Mouse (Mus musculus) cerebellum, adult 2 months (tissue): ENCODE data around the gene Tmprss9. TPM values are rescaled to one million over a fixed set of nuclear protein-coding genes. Genes with fewer than 3 reads are reported as not detected.

Experiments used
- DNase-seq, 2 experiments: peaks; one replicate each; pipeline ENCODE4 v3.0.0; 2021
- H3K27ac ChIP-seq: fragments of 200-500 bp; 2 replicates; pipeline ENCODE4 v1.5.1; 2012; ENCODE audit warnings: low read length, control low read depth, inconsistent platforms; ENCODE audit not compliant: insufficient read depth
- H3K27me3 ChIP-seq: fragments of 200-500 bp; 2 replicates; pipeline ENCODE4 v1.6.1; 2012; ENCODE audit warnings: inconsistent platforms, mild to moderate bottlenecking, low read length, moderate library complexity; ENCODE audit not compliant: control insufficient read depth, insufficient read depth
- H3K4me1 ChIP-seq: fragments of 200-500 bp; 2 replicates; pipeline ENCODE4 v1.6.1; 2011; ENCODE audit warnings: low read length; ENCODE audit not compliant: control insufficient read depth, insufficient read depth
- H3K4me3 ChIP-seq: fragments of 200-500 bp; replicated peaks from 2 replicates; pipeline ENCODE3; 2011; ENCODE audit warnings: mild to moderate bottlenecking, low read depth, low read length, control low read depth; ENCODE audit not compliant: insufficient read depth
- CTCF ChIP-seq: fragments of 200-500 bp; IDR thresholded peaks from 2 replicates; pipeline ENCODE4 v1.5.1; 2011; ENCODE audit warnings: low read depth, mild to moderate bottlenecking, control low read depth, low read length, moderate library complexity, borderline replicate concordance; ENCODE audit not compliant: insufficient read depth
- POLR2A ChIP-seq: fragments of 200-500 bp; IDR thresholded peaks from 2 replicates; pipeline ENCODE4 v1.6.1; 2011; ENCODE audit warnings: low read length, control low read depth, borderline replicate concordance; ENCODE audit not compliant: insufficient read depth
- WGBS: fragments of 180-500 bp; shearing (Covaris S2); methylation state at CpG from one replicate; pipeline ENCODE4 v1.1.7; 2018; 5-methylcytosine and 5-hydroxymethylcytosine counted together
- polyA plus RNA-seq: library from polyadenylated mRNA; depleted of rRNA; stranded (reverse); fragments of >200 nt; gene quantifications from 2 replicates; pipeline ENCODE4 v1.2.3, GENCODE M21; 2012

Gene Tmprss9
- polyA plus RNA-seq, 1 experiment = 0.41 TPM

- TF ChIP-seq POLR2A = no peak
- no peak for TF ChIP-seq CTCF
- 43% methylated on average over 15 of the region's 15 CpGs for WGBS
- DNase-seq = no peak
- Histone ChIP-seq H3K27me3 (no peaks in the 10 kb centered on the region), H3K4me1 (peaks cover 34% of the 10 kb centered on the region), H3K4me3 (no peak overlapping the region), H3K27ac (no peak overlapping the region)
Observed at GRCm38 (mm10) chr10:80938831-80939550, 67.3 kb downstream of the Tmprss9 start.

GRCm38 (mm10) chr10:80939671-80940070 is 68.0 kb downstream of the Tmprss9 start:
- Histone ChIP-seq H3K27me3 (no peaks in the 10 kb centered on the region), H3K27ac (no peak overlapping the region), H3K4me3 (peak overlapping the region; percentile 28), H3K4me1 (peaks cover 34% of the 10 kb centered on the region)
- WGBS = 4% methylated on average over 28 of the region's 28 CpGs
- TF ChIP-seq POLR2A (0 out of 2 replicates have a peak, but pooled peaks have one; percentile 32), CTCF (no peak)
- DNase-seq = peak; percentile 76 to 80

DNA sequence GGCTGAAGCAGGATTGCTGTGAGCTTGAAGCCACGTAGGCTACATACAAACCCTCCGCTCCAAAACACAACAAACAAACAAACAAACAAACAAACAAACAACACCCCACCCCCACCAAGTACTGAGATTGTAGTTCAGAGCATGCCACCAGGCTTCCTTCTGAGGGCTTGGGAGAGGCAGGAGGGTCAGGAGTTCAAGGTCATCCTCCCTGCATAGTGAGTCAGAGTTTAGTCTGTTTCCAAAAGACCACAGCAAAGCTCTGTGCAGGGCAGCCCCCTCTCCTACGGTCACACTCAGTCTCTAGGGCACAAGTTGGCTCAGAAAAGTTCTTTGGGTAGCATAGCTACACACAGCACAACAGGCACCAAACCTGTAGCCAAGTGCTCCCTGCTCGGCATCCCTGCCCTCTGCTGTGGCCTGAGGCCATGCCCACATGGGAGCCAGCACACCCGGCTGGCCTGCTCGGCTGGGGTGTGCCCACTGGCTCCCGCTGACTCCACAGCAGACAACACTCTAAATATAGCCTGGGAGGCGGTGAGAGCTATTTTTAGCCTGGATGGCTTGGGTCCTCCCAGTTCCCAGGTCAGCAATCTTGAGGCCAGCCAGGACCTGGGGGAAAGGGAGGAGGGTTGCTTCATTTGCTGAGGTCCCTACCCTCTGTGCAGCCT is 68.8 kb downstream of the Tmprss9 start:
- 18% methylated on average over 8 of the region's 8 CpGs for WGBS
- TF ChIP-seq POLR2A (no peak), CTCF (no peak)
- Histone ChIP-seq H3K27me3 (no peaks in the 10 kb centered on the region), H3K4me1 (peaks cover 34% of the 10 kb centered on the region), H3K4me3 (peak overlapping the region; percentile 28), H3K27ac (no peak overlapping the region)
- peak; percentile 48 to 64 for DNase-seq

DNA sequence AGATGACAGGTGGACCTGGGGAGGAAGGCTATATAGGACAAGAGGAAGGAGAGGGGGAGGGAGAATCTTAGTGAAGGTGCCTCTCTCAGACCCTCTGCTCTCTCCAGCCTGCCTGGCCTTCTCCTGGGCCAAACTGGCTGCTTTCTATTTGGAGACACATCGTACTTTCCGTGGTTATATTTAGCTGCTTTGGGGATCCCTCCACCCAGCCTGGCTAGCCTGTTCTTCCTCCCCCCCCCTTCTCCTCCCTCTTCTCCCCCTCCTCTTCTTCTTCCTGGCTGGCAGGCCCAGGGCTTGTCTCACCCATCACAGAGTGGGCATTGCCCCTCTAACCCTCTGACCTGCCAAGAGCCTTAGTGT is 69.3 kb downstream of the Tmprss9 start:
- no peak for DNase-seq
- TF ChIP-seq POLR2A = no peak
- no peak for TF ChIP-seq CTCF
- Histone ChIP-seq H3K4me1 (peaks cover 32% of the 10 kb centered on the region), H3K27me3 (no peaks in the 10 kb centered on the region), H3K27ac (no peak overlapping the region), H3K4me3 (no peak overlapping the region)
- WGBS = 3% methylated on average over 2 of the region's 2 CpGs

GRCm38 (mm10) chr10:80942919-80943318 is 71.3 kb downstream of the Tmprss9 start:
- WGBS = 85% methylated on average over 8 of the region's 8 CpGs
- peaks cover 25% of the 10 kb centered on the region for H3K4me1 ChIP-seq

DNA sequence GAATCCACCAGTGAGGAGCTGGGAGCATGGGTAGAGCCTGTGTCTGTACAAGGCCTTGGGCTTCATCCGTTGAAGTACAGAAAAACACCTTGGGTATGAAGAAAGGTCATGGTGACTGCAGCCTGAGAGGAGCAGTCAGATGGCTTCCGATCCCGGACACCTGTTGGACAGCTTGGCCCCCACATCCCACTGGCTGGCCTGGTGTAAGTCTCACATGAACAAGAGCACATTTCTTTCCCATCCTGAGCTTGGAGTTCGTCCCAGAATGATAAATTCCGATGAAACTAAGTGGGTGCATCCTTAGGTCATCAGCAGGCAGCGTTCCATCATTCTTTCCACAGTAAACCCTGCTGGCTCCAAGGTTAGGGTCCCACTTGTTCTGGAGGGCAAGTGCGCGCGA is 72.1 kb downstream of the Tmprss9 start:
- Histone ChIP-seq H3K4me3 (no peak overlapping the region), H3K4me1 (peaks cover 22% of the 10 kb centered on the region), H3K27me3 (no peaks in the 10 kb centered on the region), H3K27ac (no peak overlapping the region)
- no peak for TF ChIP-seq CTCF
- TF ChIP-seq POLR2A = no peak
- WGBS = 68% methylated on average over 9 of the region's 9 CpGs
- DNase-seq = no peak

More at GRCm38 (mm10) chr10:80942919-80943318, 71.3 kb downstream of the Tmprss9 start:
- Histone ChIP-seq H3K4me3 (no peak overlapping the region), H3K27me3 (no peaks in the 10 kb centered on the region), H3K27ac (no peak overlapping the region)
- TF ChIP-seq CTCF = no peak
- no peak for TF ChIP-seq POLR2A
- DNase-seq = no peak

DNA sequence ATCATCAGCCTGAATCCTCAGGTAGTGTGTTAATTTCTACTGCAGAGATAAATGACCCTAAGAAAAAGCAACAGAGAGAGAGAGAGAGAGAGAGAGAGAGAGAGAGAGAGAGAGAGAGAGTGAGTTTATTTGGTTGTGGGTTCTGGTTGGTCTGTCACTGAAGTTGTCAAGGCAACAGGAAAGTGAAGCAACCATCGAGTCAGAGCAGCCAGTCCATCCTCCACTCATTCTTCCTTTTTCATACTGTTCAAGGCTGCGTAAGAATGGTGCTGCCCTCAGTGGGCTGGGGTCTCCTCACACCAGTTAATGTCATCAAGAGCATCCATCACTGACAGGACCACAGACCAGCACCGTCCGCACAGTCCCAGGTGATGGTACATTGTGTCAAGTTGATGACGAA is 72.6 kb downstream of the Tmprss9 start:
- no peaks in the 10 kb centered on the region for H3K27me3 ChIP-seq
- no peak overlapping the region for H3K27ac ChIP-seq
- peaks cover 18% of the 10 kb centered on the region for H3K4me1 ChIP-seq
- H3K4me3 ChIP-seq = no peak overlapping the region
- no peak for TF ChIP-seq CTCF
- TF ChIP-seq POLR2A = no peak
- 86% methylated on average over 5 of the region's 5 CpGs for WGBS
- no peak for DNase-seq
